Mouse (Mus musculus) kidney, embryonic 14.5 days (tissue): ENCODE results near the gene Sfxn3. TPM values are rescaled to one million over a fixed set of nuclear protein-coding genes. Genes with fewer than 3 reads are reported as not detected.

Experiments
- ATAC-seq: fragments of 200-750 bp; cut with Nextera tagmentation; 2 replicates; pipeline ENCODE4 v1.8.0; 2017; ENCODE audit warnings: moderate number of reproducible peaks, mild to moderate bottlenecking, moderate TSS enrichment, moderate library complexity; ENCODE audit not compliant: low FRiP score, low TSS enrichment
- H3K27ac ChIP-seq: fragments of 300-500 bp; sonication (generic); 2 replicates; pipeline ENCODE4 v1.5.1; 2014; ENCODE audit warnings: low read depth, mild to moderate bottlenecking, low read length, moderate library complexity, mixed read lengths
- H3K27me3 ChIP-seq: fragments of 300-500 bp; sonication (generic); 2 replicates; pipeline ENCODE4 v1.6.1; 2014; ENCODE audit warnings: mild to moderate bottlenecking, low read length; ENCODE audit not compliant: control insufficient read depth, insufficient read depth
- H3K36me3 ChIP-seq: fragments of 300-500 bp; sonication (generic); 2 replicates; pipeline ENCODE4 v1.6.1; 2014; ENCODE audit warnings: low read length, mixed read lengths; ENCODE audit not compliant: control insufficient read depth, insufficient read depth
- H3K4me1 ChIP-seq: fragments of 300-500 bp; sonication (generic); 2 replicates; pipeline ENCODE4 v1.6.1; 2014; ENCODE audit warnings: low read length, mixed read lengths; ENCODE audit not compliant: control insufficient read depth, insufficient read depth
- H3K4me2 ChIP-seq: fragments of 300-500 bp; sonication (generic); replicated peaks from 2 replicates; pipeline ENCODE4 v1.6.1; 2014; ENCODE audit warnings: low read depth, mild to moderate bottlenecking, low read length
- H3K4me3 ChIP-seq: fragments of 300-500 bp; sonication (generic); 2 replicates; pipeline ENCODE4 v1.5.1; 2014; ENCODE audit warnings: mild to moderate bottlenecking, low read length
- H3K9ac ChIP-seq: fragments of 300-500 bp; sonication (generic); 2 replicates; pipeline ENCODE4 v1.6.1; 2014; ENCODE audit warnings: low read depth, mild to moderate bottlenecking, low read length, moderate library complexity
- H3K9me3 ChIP-seq: fragments of 300-500 bp; sonication (generic); 2 replicates; pipeline ENCODE4 v1.6.1; 2016; ENCODE audit warnings: low read length; ENCODE audit not compliant: control insufficient read depth
- WGBS: fragments of 180-500 bp; shearing (Covaris S2); extraction: QIAGEN DNeasy Blood & Tissue Kit; methylation state at CpG from one replicate; pipeline ENCODE4 v1.1.7; 2014; 5-methylcytosine and 5-hydroxymethylcytosine counted together
- polyA plus RNA-seq: library from polyadenylated mRNA; unstranded; fragments of >200 nt; fragmentation: Nextera tagmentation; extraction: Ambion mirVana; gene quantifications from 2 replicates; pipeline ENCODE4 v1.2.1, GENCODE M21; 2014

The Sfxn3 gene
- polyA plus RNA-seq, 1 experiment from 2014 or later = 18.3 TPM

DNA sequence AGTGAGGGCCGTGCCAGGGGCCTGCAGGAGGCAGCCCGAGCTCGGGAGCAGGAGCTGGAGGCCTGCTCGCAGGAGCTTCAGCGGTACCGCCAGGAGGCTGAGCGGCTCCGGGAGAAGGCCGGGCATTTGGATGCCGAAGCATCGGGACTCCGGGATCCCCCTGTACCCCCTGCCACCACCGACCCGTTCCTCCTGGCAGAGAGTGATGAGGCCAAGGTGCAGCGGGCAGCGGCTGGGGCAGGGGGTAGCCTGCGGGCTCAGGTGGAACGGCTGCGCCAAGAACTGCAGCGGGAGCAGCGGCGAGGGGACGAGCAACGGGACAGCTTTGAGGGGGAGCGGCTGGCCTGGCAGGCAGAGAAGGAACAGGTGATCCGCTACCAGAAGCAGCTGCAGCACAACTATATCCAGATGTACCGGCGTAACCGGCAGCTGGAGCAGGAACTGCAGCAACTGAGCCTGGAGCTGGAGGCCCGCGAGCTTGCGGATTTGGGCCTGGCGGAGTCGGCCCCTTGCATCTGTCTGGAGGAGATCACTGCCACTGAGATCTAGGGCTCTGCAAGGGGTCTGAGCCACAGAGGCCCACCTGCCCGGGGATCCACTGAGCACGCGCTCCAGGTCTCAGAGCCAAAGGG, 21.2 kb upstream of the Sfxn3 start:
- WGBS = 94% methylated on average over 28 of the region's 37 CpGs
- H3K36me3 ChIP-seq = peaks cover 64% of the 10 kb centered on the region
- no peaks in the 10 kb centered on the region for H3K9me3 ChIP-seq
- no peak overlapping the region for H3K4me3 ChIP-seq
- ATAC-seq = no peak
- H3K4me2 ChIP-seq = no peak overlapping the region
- peaks cover 22% of the 10 kb centered on the region for H3K4me1 ChIP-seq
- H3K9ac ChIP-seq = no peak overlapping the region
- H3K27me3 ChIP-seq = no peaks in the 10 kb centered on the region
- no peak overlapping the region for H3K27ac ChIP-seq

DNA sequence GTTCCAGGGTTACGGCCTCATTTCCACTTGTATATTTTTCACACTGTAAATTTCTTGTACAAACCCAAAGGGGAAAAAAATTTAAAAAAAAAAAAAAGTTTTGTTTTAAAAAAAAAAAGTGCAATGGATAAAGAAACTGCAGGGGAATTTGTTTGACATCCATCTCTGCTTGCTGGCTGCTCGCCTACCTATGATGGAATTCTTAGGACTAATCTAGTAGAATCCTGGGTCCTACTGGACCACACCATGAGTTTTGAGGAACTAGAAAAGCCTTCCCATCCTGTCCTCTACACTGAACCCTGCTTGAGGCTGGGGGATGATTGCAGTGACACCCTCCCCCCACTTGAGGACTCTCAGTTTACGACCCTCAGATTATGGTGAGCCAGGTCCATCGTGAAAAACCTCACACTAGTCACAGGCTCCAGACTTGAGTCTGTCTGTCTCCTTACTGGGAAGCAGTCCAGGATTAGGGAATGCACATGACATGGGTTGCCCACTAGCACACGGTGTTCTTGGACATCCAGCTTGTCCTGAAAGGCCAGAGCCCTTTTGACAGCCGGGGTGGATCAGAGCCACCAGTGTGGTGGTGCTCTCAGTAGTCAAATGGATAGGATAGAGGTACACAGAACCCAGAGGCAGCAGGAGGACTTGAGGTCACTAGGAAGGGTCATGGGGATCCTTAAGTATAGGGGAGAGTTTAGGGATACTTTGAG, 20.2 kb upstream of the Sfxn3 start:
- Histone ChIP-seq H3K27me3 (no peaks in the 10 kb centered on the region), H3K4me2 (no peak overlapping the region), H3K27ac (no peak overlapping the region), H3K9me3 (no peaks in the 10 kb centered on the region), H3K4me1 (peaks cover 13% of the 10 kb centered on the region; the same call in 1 of the 2 replicates), H3K9ac (no peak overlapping the region), H3K36me3 (peaks cover 53% of the 10 kb centered on the region), H3K4me3 (no peak overlapping the region)
- ATAC-seq = no peak
- 71% methylated on average over 6 of the region's 6 CpGs for WGBS

DNA sequence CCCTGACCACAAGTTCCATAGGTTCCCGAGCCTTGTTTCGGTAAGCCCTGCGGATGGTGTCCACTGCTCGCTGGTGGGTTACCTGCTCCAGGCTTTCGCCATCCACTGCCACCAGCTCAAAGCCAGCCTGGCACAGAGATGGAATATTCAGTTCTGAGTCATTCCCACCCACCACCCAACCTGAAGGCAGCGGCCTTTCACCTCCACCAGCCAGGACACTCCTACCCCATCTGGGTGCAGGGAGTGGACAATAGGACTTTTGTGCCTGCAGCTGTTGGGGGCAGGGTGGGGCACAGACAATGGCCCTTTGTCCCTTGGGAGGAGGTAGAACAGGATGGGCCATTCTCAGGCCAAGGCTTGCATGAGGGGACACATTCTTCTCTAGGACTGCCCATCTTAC, 19.5 kb upstream of the Sfxn3 start:
- Histone ChIP-seq H3K9ac (no peak overlapping the region), H3K27me3 (no peaks in the 10 kb centered on the region), H3K36me3 (peaks cover 46% of the 10 kb centered on the region), H3K27ac (no peak overlapping the region), H3K4me1 (peaks cover 13% of the 10 kb centered on the region; the same call in 1 of the 2 replicates), H3K4me3 (no peak overlapping the region), H3K9me3 (no peaks in the 10 kb centered on the region), H3K4me2 (no peak overlapping the region)
- ATAC-seq = no peak
- WGBS = 92% methylated on average over 6 of the region's 6 CpGs

DNA sequence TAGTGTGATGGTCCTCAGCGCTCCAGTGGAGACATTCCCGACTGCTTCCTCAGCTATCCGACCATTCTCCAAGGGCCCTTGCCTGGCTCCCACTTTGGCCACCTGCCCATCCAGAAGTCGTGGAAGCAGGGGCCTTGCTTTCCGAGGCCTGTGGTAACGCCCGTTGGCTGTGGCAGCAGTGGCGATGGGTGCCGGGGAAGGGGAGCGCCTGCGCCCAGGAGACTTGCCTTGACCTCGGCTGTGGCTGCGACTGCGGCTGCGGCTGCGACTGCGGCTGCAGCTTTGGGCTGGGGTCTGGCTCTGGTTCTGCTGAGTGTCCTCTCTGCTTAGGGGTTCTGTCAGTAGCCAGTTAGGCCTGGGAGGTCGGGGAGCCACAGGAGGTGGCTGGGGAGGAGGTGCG, 18.6 kb upstream of the Sfxn3 start:
- Histone ChIP-seq H3K27me3 (no peaks in the 10 kb centered on the region), H3K4me1 (peaks cover 12% of the 10 kb centered on the region; the same call in 1 of the 2 replicates), H3K9me3 (no peaks in the 10 kb centered on the region), H3K27ac (no peak overlapping the region), H3K9ac (no peak overlapping the region), H3K36me3 (peaks cover 41% of the 10 kb centered on the region), H3K4me2 (no peak overlapping the region), H3K4me3 (no peak overlapping the region)
- no peak for ATAC-seq
- 70% methylated on average over 19 of the region's 19 CpGs for WGBS

DNA sequence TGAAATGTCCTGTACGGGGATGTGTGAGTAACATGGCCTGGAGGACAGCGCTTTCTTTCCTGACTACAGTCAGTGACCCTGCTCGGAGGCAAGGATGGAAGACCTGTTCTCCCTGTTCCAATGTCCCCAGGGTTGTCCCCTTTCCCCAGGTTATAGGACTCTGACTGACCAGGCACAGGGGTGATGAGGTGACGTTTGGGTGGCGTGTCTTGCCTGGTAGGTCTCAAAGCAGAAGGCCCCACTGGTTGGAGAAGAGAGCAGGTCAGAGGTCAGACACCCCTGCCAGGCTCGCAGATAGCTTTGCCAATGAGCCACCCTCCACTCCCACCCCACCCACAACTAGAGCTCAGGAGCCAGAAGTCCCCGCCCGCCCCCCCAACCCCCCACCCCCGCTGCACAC, 17.7 kb upstream of the Sfxn3 start:
- H3K27ac ChIP-seq = no peak overlapping the region

DNA sequence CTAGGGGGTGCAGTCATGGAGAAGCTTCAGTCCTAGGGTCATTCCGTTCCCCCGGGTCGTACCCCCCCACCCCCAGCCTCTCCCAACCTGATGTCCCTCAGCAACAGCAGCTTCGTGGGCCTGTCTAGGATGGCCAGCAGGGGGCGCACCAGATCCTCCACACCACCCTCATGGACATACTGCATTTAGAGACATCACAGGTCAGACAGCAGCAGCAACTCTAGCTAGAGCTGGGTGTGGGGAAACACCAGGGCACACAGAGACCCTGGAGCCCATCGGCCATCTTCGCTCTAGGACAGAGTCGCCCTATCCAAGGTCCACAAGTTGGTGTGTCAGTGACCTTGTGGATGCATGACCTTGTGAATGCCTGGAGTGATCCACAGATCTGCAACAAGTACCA, 17.2 kb upstream of the Sfxn3 start:
- Histone ChIP-seq H3K9ac (no peak overlapping the region), H3K4me2 (no peak overlapping the region), H3K27ac (no peak overlapping the region), H3K9me3 (no peaks in the 10 kb centered on the region), H3K4me3 (no peak overlapping the region), H3K4me1 (peaks cover 8% of the 10 kb centered on the region; the same call in 1 of the 2 replicates), H3K36me3 (peaks cover 30% of the 10 kb centered on the region), H3K27me3 (no peaks in the 10 kb centered on the region)
- 41% methylated on average over 8 of the region's 8 CpGs for WGBS
- peak; percentile 26; the same call in 1 of the 2 replicates for ATAC-seq

More for the DNA sequence above, 17.7 kb upstream of the Sfxn3 start:
- no peak for ATAC-seq
- Histone ChIP-seq H3K9me3 (no peaks in the 10 kb centered on the region), H3K4me3 (no peak overlapping the region), H3K4me2 (no peak overlapping the region), H3K4me1 (peaks cover 8% of the 10 kb centered on the region; the same call in 1 of the 2 replicates), H3K9ac (no peak overlapping the region), H3K36me3 (peaks cover 35% of the 10 kb centered on the region), H3K27me3 (no peaks in the 10 kb centered on the region)
- 55% methylated on average over 9 of the region's 9 CpGs for WGBS

DNA sequence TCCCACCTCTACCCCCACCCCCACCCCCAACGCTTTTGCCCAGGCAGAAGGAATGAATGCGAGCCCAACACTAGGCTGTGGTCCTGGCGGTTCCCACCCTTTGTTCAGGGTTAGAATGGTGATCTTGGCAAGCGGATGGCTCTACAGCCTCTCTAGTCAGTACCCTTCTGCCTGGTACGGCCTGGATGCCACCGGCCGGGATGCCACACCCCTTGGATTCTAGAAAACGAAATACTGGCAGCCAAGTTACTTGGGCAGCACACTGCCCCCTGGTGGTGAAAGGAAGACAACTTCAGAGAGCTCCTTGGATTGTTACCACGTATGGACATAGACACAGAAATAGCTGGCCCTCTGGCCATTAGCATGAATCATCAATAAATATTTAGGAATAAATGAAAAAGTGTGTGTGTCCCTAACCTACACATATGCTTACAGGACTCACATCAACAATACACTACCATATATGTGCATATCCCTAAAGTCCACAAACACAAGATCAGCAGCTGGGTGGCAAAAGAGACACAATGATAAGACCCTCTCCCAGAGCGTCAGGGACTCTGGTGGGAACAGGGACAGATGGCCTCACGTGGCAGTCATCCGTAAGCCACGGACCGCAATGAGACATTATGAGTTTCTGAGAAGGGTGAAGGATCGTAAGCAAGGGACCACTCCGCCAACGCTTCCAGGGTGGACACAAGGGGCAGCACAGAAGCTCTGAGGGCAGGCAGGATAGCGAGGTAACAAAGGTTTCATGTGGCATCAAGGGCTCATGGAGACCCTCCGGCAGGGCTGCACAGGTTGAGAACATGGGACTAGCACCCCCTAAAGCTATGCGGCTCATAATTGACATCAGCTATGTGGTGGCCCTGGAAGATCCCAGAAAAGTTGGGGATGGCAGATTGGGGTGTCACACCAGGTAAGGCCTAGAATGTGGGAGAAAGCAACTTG, 16.3 kb upstream of the Sfxn3 start:
- H3K27ac ChIP-seq = no peak overlapping the region
- 39% methylated on average over 20 of the region's 20 CpGs for WGBS
- peak overlapping the region; percentile 36 for H3K4me2 ChIP-seq
- H3K9ac ChIP-seq = no peak overlapping the region
- peaks cover 8% of the 10 kb centered on the region; the same call in 1 of the 2 replicates for H3K4me1 ChIP-seq
- H3K9me3 ChIP-seq = no peaks in the 10 kb centered on the region
- no peaks in the 10 kb centered on the region for H3K27me3 ChIP-seq
- H3K36me3 ChIP-seq = peaks cover 22% of the 10 kb centered on the region
- ATAC-seq = peak; percentile 15; the same call in 1 of the 2 replicates
- peak overlapping the region; percentile 12; the same call in 1 of the 2 replicates for H3K4me3 ChIP-seq

DNA sequence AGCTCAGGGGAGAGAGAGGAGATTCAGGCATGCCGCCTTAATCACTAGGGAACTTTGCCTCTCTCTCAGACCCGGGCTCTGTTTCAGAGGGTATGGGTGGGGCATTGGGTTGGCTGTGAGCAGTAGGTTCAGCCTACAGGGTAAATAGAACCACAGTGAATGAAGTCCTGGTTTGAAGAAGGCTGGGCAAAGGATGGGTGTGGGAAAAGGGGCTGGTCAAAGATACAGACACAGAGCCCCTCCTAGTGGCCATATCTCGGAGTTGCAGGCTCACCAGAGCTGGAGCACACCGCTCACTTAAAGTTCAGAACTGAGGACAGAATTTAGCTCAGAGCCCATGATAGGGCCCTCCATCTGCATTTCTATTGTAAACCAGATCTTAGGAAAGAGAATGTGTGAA, 15.5 kb upstream of the Sfxn3 start:
- Histone ChIP-seq H3K4me1 (peaks cover 8% of the 10 kb centered on the region; the same call in 1 of the 2 replicates), H3K9me3 (no peaks in the 10 kb centered on the region), H3K27me3 (no peaks in the 10 kb centered on the region), H3K9ac (no peak overlapping the region), H3K27ac (no peak overlapping the region), H3K4me2 (no peak overlapping the region), H3K36me3 (peaks cover 14% of the 10 kb centered on the region), H3K4me3 (no peak overlapping the region)
- ATAC-seq = peak; percentile 29; the same call in 1 of the 2 replicates
- 29% methylated on average over 4 of the region's 4 CpGs for WGBS
